Mouse (Mus musculus): ENCODE results near the gene Atrnl1.

The Atrnl1 gene

DNA sequence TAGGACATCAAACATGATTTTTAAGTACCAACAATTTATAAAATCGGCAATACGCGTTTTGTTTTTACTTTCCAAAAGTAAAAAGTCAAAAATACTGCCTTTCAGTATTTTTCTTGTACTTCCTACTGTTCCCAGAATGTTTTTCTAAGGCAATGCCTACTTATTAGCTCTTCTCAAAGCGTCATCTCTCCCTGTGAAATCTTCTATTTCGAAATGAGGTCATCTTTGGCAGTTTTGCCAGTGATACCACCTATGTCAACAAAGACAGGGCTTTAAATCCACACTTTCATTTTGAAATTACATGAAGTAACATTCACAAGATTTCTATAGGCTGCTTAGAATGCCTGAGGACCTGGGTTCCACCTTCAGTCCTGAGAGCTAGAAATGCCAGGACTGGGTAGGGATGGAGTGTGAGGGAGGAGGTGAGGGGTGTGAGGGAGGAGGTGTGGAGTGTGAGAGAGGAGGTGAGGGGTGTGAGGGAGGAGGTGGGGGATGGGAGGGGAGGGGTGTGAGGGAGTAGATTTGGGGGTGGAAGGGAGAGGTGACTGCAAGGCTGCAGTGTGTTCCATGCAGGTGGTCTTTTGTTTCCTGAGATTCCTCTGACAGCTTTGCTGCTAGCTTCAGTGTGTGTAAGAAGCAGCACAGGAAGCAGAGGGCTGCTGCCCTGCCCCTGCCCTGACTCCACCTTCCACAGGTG lies 315.5 kb downstream of the Atrnl1 start:
- no peak for DNase-seq (ENCODE audit: low spot score)

DNA sequence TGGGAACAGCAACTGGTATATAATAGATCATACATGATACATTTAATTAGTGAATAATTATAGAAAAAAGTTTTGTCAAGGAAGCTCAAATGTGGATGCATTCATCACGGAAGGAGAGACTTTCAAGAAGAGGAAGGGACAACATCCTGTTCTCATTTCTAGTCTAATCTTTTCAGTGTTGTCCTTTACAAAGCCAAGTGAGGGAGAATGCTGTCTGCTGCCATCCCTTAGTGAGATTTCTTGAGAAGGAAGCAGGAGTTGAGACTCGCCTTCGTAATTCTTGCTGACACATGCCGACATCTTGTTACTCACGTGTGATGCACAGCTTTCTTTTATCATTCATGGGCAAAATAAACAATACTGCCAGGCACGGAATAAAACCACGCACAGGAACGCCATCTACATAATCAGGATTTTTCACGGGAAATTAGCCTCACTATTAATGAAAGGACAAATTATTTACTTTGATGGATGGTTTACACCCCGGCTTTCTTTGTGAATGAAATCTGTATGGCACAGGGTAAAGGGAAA lies 316.2 kb downstream of the Atrnl1 start:
- DNase-seq (ENCODE audit: low spot score), result no peak

DNA sequence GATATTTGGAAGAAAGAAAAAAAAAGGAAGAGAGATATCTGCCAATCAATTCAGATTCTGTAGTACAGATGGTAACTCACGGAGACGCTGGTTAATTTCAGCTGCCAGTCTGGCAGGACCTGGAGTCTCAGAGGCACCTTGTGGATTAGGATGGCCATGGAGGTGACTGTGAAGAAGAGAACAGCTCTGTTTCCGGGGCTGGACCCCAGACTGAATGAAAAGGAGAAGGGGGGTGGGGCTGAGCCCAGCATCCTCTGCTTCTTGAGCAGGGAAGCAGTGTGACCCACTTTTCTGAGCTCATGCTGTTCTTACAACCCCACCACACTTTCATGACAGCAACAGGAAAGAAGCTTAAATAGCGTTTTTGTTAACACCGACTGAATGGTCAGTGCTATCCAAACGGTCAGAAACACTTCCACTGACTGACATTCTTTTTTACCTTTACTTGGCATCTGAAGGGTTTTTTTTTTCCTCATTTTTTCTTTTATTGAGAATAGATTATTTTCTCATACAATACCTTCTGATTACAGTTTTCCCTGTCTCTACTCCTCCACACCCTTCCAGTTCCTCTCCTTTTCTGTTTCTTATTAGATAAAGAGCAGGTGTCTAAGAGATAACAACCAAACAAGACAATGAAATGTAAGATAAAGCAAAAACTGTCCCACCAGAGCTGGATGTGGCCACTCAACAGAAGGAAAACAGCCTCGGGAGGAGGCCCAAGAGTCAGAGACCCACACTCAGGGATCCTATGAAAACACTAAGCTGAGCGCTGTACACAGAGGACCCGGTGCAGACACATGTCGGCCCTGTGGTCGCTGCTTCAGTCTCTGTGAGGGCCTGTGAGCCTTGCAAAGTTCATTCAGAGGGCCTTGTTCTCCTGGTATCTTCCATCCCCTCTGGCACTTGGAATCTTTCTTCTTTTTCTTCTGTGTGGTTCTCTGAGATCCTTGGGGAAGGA lies 317.0 kb downstream of the Atrnl1 start:
- no peak for DNase-seq (ENCODE audit: low spot score)

DNA sequence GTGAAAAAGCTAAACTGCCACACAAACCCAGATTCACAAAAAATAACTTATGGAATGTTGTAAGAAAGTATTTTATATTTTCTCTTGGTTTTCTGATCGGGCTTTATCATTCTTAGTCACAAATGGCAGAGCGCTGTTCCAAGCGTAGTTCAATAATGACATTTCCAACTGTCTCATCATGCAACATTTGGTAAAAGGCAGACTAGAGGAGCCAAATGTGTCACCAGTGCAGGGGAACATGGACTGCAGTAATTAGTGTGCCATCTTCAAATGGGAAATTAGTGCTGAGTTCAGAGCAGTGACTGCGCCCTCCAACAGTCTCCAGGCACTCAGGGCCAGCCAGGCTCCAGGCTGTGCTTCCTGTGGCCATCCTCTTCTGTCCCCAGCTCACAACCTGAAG lies 320.8 kb downstream of the Atrnl1 start:
- no peak for DNase-seq (ENCODE audit: low spot score)

DNA sequence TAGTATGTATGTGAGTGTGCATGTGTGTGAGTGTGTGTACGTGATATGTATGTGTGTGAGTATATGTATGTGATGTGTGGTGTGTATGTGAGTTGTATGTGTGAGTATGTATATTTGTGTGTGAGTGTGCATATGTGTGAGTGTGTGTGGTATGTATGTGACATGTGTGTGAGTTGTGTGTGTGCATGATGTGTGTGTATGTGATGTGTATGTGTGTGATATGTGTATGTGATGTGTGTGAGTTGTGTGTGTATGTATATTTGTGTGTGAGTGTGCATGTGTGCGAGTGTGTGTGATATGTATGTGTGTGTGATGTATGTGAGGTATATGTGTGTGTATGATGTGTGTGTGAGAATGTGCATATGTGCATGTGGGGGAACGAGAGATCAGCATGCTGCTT lies 326.0 kb downstream of the Atrnl1 start:
- no peak for DNase-seq (ENCODE audit: low spot score)

DNA sequence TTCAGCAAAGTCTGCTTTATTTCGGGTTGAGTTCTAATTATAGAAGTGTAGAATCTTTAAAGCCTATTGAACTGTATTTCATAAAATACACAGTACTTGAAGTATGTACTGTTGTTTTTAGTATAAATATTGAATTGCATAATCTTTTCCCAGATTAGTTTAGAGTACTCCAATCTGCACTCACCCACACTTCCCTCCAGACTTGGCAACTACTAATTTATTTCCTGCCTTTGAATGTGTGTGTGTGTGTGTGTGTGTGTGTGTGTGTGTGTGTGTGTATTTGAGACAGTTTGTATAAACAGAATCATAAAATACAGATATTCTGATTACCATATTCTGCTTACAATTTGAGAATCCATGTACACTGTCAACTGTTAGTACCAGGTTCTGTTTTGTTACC lies 328.3 kb downstream of the Atrnl1 start:
- no peak for DNase-seq (ENCODE audit: low spot score)

DNA sequence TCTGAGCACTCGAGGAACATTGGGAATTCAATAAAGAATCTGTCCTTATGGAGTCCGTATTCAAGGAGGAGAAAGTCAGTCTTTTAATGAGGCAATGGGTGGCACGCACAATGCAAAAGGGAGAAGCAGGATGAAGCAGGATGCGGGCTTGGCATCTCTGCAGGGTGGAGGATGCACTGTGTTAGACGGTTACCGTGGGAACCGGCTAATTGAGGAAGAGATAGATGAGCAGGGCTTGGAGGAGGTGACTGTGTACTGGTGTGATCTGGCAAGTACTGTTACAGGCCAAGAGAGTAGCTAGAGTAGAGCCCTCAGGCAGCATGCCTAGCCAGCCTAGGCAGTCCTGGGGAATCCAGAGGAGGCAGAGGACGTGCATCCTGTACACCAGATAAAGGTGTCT lies 330.7 kb downstream of the Atrnl1 start:
- DNase-seq (ENCODE audit: low spot score), result no peak

DNA sequence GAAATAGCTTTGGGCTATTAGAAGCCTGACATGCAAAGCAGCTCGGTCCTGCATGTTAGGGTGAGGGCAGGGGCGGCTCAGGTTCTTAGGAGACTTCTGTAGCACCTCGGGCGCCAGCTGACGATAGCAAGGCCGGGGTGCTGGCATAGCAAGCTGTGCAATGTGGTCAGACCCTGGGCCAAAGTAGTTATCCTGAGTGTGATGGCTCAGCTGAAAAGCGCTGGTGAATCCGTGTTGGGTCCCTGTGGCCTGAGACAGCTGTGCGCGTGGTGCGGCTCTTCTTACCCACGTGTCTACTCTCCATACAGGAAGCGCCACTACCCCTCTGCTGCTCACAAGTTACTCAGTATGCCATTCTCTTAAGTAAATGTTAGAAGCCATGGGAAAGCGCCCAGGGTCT lies 331.4 kb downstream of the Atrnl1 start:
- no peak for DNase-seq (ENCODE audit: low spot score)

DNA sequence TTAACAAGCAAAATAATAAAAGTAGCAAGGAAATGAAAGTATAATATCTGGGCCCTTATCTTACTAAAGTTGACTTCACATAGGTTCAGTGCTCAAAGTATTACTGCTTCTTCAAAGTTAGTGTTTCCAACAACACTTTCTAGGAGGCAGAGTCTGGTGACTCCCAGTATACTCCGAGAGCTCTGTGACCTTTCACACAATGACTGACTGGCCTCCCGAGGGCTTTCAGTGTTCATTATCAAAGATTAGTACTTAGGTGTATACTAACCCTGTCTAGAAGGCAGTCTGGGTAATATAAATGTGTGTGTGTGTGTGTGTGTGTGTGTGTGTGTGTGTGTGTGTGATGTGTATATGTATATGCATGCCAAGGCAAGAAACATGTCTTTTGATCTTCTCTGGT lies 332.5 kb downstream of the Atrnl1 start:
- DNase-seq (ENCODE audit: low spot score), result no peak

DNA sequence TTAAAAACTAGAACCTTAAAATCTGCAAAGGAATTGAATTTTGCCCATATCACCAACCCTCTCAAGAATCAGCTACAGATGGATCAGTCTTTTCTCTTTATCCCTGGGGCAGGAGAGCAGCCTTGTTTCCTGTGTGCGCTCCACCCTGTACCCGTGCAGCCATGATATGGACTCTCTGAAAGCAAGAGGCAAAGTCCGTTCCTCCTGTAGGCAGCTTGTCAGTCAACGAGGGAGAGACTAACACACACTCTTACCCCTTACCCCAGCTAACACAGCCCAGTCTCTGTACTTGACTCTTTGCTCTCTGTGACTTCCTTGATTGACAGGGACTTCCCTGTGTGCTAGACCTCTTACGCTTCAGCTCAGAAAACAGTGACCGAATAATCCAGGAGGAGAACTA lies 333.8 kb downstream of the Atrnl1 start:
- no peak for DNase-seq (ENCODE audit: low spot score)

DNA sequence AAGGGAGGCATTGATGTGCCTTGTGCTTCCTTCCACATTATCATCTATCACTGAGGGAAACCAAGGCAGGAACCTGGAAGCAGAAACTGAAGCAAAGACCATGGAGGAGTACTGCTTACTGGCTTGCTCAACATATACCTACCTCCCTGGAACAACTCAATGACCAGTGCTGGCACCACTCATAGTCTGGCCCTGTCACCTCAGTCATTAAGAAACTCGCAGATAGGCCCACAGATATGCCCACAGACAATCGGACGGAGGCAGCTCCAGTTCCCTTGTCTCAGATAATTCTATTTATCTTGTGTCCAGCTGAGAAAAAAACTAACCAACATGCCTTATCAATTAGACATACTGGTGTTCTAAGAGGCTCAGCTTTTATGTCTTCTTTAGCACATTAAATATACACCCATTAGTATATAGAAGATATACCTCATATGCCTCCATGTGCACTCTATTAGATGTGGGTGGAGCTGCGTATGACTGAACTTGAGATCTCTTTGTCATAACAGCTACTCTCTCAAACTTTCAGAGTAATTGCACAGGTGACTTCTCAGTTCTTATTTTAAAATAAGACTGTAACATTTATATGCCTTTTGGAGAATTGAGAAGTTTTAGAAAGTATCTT lies 334.9 kb downstream of the Atrnl1 start:
- DNase-seq (ENCODE audit: low spot score), result no peak

DNA sequence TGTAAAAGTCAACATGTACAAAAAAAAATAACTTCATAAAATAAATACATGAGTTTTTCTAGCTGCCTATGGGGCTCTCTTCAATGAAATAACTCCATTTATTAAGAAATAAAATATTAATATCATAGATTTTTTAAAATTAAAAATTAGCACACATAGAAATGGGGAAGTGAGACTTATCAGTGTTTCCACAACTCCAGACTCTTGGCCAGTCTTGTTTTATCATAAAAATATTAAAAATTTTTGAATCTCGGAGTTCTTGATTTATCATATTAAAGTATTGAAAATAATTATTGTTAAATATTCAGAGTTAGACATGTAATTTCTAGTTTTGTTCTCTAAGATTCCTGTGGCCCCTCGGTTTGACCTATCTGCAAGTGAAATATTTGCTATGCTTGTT lies 337.7 kb downstream of the Atrnl1 start:
- no peak for DNase-seq (ENCODE audit: low spot score)

DNA sequence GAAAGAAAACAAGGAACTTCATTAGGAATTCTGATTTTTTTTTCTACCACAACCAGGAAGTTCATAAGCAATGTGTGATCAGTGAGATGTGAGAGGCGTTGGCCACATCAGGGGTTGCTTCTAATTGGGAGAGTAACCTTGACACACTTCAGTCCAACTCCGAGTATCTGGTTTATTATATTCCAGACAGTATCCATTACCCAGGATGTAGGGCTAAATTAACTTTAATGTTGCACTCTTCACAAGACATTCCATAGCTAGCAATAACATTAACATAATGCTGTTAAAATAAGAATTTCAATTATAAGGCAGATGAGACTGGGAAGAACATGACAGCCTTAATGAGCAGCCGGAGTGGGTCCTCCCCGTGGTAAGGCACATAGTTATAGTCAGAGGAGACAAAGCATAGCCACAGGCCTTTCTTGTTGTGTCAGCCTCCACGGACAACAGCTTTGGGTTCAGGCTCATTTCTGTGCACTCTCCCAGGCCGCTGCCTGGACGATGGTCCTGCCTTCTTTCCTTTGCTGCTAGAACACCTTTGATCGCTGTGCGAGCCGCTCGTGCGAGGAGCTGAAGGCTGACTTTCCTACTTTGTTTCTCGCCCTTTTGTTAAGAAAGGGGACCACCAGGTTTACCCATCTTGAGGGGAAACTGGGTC lies 338.6 kb downstream of the Atrnl1 start:
- no peak for DNase-seq (ENCODE audit: low spot score)

DNA sequence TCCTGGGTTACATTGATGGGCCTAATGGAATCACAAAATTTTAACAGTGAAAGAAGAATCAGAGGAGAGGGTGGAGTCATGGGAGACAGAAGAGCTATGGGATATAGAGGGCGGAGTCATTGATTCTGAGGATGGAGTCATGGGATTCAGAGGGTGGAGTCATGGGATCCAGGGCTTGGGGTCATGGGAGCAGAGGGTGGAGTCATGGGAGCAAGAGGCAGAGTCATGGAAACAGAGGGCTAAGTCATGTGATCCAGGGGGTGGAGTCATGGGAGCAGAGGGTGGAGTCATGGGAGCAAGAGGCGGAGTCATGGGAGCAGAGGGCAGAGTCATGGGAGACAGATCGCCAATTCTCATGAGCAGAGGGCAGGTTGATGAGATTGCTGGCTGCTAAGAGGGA lies 343.3 kb downstream of the Atrnl1 start:
- no peak for DNase-seq (ENCODE audit: low spot score)

DNA sequence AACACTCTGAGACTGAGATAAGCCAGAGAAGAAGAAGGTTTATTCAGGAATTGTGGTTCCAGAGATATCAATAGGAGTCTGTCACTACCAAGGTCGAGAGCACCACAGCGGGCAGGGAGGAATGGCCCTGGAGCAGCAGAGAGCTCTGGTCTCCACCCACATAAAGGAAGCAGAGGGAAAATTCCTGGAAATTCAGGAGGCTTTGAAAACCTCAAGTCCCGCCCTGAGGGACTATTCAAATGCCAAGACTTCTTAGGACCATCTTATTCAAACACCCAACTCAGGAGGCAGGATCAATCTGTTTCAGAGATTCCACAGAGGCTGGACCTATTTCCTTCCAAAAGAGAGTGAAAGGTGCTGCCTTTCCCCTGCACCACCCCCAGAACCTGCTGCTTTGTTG lies 345.6 kb downstream of the Atrnl1 start:
- DNase-seq (ENCODE audit: low spot score), result no peak

DNA sequence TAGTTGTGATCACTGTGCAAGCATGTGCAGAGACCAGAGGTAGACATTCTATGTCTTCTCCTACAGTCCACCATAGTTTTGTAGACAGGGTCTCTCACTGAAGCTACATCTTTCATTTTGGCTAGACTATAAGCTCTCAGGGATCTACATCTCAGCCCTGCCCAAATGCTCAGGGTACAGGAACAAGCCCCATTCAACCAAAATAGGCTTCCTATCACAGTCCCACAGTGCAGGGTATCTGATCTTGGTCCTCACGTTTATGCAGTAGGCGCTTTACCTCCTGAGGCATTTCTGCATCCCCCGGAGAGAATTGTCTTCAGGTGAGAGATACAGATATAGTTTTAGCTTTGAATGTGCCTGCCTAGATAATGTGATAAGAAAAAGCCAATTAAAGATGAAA lies 346.5 kb downstream of the Atrnl1 start:
- no peak for DNase-seq (ENCODE audit: low spot score)

DNA sequence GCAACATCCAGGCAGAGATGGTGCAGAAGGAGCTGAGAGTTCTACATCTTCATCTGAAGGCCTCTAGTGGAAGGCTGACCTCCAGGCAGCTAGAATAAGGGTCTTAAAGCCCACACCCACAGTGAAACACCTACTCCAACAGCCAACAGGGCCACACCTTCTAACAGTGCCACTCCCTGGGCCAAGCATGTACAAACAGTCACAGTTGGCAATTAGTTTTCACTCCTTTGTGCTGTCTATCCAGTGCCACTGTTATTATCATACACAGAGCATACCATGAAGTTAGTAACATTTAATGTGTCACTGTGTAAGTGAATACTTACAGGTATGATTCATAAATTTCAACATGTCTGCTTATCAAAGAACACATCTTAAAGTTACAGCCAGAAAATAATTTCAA lies 347.3 kb downstream of the Atrnl1 start:
- no peak for DNase-seq (ENCODE audit: low spot score)

DNA sequence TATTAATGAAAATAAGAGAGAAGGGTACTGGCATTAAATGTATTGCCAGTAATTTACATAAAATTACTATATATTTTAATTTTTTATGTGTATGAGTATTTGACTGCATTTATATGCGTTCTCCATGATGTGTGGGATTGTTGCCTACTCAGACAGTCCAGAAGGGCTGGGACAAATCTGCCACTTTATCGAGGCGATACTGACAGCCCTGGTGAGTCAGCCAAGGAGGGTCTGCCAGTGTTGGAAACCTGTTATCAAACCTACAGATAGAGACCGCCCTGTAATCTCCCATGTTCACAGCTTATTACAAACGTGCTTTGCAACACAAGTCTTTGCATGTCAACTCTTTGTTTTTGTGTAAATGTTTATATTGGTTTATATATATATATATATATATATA lies 347.9 kb downstream of the Atrnl1 start:
- DNase-seq (ENCODE audit: low spot score), result no peak

DNA sequence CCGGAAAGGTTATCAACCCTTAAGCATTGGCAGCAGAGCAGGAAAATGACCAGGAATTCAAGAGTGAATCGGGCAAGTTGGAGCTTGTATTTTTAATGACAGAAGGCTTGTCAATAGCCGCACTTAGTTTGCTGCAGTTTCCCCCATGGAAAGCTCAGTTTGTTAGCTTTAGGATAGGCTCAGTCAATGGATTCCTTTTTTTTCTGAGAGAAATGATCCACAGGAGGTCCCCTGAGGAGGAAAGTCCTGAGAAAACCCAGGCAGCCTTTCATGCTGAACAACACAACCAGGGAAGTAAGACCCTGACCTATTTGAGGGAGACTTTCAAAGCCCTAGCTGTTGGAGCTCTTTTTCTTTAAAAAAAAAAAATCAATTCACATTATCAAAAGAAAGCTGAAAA lies 350.5 kb downstream of the Atrnl1 start:
- DNase-seq (ENCODE audit: low spot score), result no peak

DNA sequence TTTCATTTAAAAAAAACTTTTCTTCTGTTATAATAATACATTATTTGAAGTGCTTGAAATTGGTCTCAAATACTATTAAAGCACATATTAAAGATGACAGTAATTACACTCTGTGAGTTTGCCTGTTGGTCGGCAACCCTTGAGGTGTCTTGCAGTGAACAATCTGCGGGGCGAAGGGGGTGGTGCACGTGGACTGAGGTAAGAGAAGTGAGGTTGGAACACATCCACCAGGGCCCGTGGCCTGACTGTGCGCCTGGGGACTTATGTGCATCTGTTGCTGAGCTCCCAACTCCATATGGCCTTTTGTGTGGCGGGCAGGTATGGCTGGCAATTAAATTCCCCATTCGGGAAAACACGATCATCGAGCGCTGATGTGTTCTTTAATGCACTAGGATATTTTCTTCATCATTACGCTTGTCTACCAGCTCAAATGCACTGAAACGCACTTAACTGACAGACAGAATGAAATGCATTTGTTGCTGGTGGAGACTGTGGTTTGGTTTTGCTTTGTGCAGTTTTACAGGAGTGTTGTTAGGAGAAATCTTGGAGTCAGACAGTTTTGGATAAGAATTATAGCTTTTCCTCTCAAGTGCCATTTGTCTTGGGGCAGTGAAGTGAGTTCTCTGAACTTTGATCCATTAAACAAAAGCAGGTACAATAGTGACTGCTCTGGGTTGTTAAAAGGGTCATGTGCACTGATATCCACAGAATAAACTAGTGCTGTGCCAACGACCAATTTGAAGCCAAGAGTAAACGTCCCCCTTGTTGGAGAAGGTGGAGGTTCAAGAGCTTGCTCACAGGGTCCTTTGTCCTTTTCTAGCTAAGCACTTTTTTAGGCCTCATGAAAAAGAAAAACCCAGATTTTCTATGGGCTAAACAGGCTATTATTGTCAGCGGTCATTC lies 351.2 kb downstream of the Atrnl1 start:
- no peak for DNase-seq (ENCODE audit: low spot score)

DNA sequence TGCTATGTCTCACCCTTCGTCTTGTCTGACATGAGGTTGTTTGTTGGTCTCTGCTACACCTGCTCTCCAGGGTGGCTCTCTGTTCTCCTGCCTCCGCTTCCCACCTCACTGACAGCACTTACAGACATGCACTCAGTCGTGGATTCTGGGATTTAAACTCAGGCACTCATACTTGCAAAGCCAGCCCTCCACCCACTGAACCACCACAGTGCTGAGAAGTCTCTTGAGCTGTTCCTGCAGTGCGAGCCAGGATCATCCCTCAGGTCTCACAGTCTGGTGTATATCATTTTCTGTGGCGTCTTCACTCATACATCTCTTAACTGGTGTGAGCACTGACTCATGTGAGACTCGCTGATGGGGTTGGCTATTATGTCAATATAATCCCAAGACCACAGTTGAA lies 353.0 kb downstream of the Atrnl1 start:
- DNase-seq (ENCODE audit: low spot score), result no peak
